Mouse (Mus musculus): Measurements from ENCODE around the gene Prkag3.

Prkag3 gene

GRCm38 (mm10) chr1:74771467-74771844 is 22.4 kb upstream of the Prkag3 start:
- in situ Hi-C loops (cut with MboI; ENCODE audit: unreplicated experiment in 2 of 2) = loop anchor here (5.0 to 25.0 kb wide), 3 partner anchors 36 to 859 kb away; no protein-coding TSS in a partner anchor

- in situ Hi-C loops (cut with MboI; ENCODE audit: unreplicated experiment in 2 of 2) = loop anchor here (5.0 to 25.0 kb wide), 3 partner anchors 36 to 859 kb away; no protein-coding TSS in a partner anchor
Observed at GRCm38 (mm10) chr1:74770727-74771466, 21.9 kb upstream of the Prkag3 start.

- in situ Hi-C loops (cut with MboI; ENCODE audit: unreplicated experiment in 2 of 2) = loop anchor here (10.0 to 25.0 kb wide), 4 partner anchors 102 to 851 kb away; partner anchors contain the start of gene Cryba2 (in 1 of the 2)
Observed at GRCm38 (mm10) chr1:74763081-74763480, 14.1 kb upstream of the Prkag3 start.

GRCm38 (mm10) chr1:74759773-74760172 is 10.8 kb upstream of the Prkag3 start:
- in situ Hi-C loops (cut with MboI; ENCODE audit: unreplicated experiment in 2 of 2) = loop anchor here (5.0 to 25.0 kb wide), 7 partner anchors 42 to 847 kb away; partner anchors contain the start of gene Cryba2 (in 1 of the 2)

- in situ Hi-C loops (cut with MboI; ENCODE audit: unreplicated experiment in 2 of 2) = loop anchor here (5.0 to 25.0 kb wide), 3 partner anchors 37 to 842 kb away; no protein-coding TSS in a partner anchor
Observed at GRCm38 (mm10) chr1:74754175-74754785, 5.3 kb upstream of the Prkag3 start.

- in situ Hi-C loops (cut with MboI; ENCODE audit: unreplicated experiment in 2 of 2) = loop anchor here (5.0 to 25.0 kb wide), 3 partner anchors 36 to 841 kb away; no protein-coding TSS in a partner anchor
Observed at GRCm38 (mm10) chr1:74753266-74753974, 4.4 kb upstream of the Prkag3 start.

- in situ Hi-C loops (cut with MboI; ENCODE audit: unreplicated experiment in 2 of 2) = loop anchor here (5.0 to 25.0 kb wide), 3 partner anchors 36 to 841 kb away; no protein-coding TSS in a partner anchor
Observed at GRCm38 (mm10) chr1:74752833-74753232, 3.8 kb upstream of the Prkag3 start.

GRCm38 (mm10) chr1:74752150-74752549 is 3.1 kb upstream of the Prkag3 start:
- in situ Hi-C loops (cut with MboI; ENCODE audit: unreplicated experiment in 2 of 2) = loop anchor here (5.0 to 25.0 kb wide), 3 partner anchors 35 to 840 kb away; no protein-coding TSS in a partner anchor

- in situ Hi-C loops (cut with MboI; ENCODE audit: unreplicated experiment in 2 of 2) = loop anchor here (5.0 to 25.0 kb wide), 3 partner anchors 33 to 838 kb away; no protein-coding TSS in a partner anchor
Observed at GRCm38 (mm10) chr1:74750683-74751082, 1.7 kb upstream of the Prkag3 start.

GRCm38 (mm10) chr1:74749301-74749700 is 280 bp upstream of the Prkag3 start:
- in situ Hi-C loops (cut with MboI; ENCODE audit: unreplicated experiment in 2 of 2) = loop anchor here in 1 of 2 experiments (25.0 kb wide), 1 partner anchor 837 kb away; no protein-coding TSS in a partner anchor

GRCm38 (mm10) chr1:74747335-74747734 is 1.7 kb downstream of the Prkag3 start:
- in situ Hi-C loops (cut with MboI; ENCODE audit: unreplicated experiment in 2 of 2) = loop anchor here in 1 of 2 experiments (25.0 kb wide), 1 partner anchor 835 kb away; no protein-coding TSS in a partner anchor

GRCm38 (mm10) chr1:74740846-74741245 is 8.2 kb downstream of the Prkag3 start:
- in situ Hi-C loops (cut with MboI; ENCODE audit: unreplicated experiment in 2 of 2) = loop anchor here in 1 of 2 experiments (25.0 kb wide), 1 partner anchor 829 kb away; no protein-coding TSS in a partner anchor

GRCm38 (mm10) chr1:74737500-74737899 is 11.5 kb downstream of the Prkag3 start:
- in situ Hi-C loops (cut with MboI; ENCODE audit: unreplicated experiment in 2 of 2) = loop anchor here in 1 of 2 experiments (25.0 kb wide), 1 partner anchor 825 kb away; no protein-coding TSS in a partner anchor

GRCm38 (mm10) chr1:74736977-74737376 is 12.0 kb downstream of the Prkag3 start:
- in situ Hi-C loops (cut with MboI; ENCODE audit: unreplicated experiment in 2 of 2) = loop anchor here in 1 of 2 experiments (25.0 kb wide), 1 partner anchor 825 kb away; no protein-coding TSS in a partner anchor

GRCm38 (mm10) chr1:74728446-74728845 is 20.6 kb downstream of the Prkag3 start:
- in situ Hi-C loops (cut with MboI; ENCODE audit: unreplicated experiment in 2 of 2) = loop anchor here in 1 of 2 experiments (25.0 kb wide), 1 partner anchor 816 kb away; no protein-coding TSS in a partner anchor

GRCm38 (mm10) chr1:74726674-74727073 is 22.3 kb downstream of the Prkag3 start:
- in situ Hi-C loops (cut with MboI; ENCODE audit: unreplicated experiment in 2 of 2) = loop anchor here in 1 of 2 experiments (25.0 kb wide), 1 partner anchor 814 kb away; no protein-coding TSS in a partner anchor

- in situ Hi-C loops (cut with MboI; ENCODE audit: unreplicated experiment in 2 of 2) = loop anchor here in 1 of 2 experiments (25.0 kb wide), 1 partner anchor 814 kb away; no protein-coding TSS in a partner anchor
Observed at GRCm38 (mm10) chr1:74726114-74726513, 22.9 kb downstream of the Prkag3 start.

- in situ Hi-C loops (cut with MboI; ENCODE audit: unreplicated experiment in 2 of 2) = no loop called here
Observed at GRCm38 (mm10) chr1:74723748-74724147, 25.3 kb downstream of the Prkag3 start.

GRCm38 (mm10) chr1:74721657-74722056 is 27.4 kb downstream of the Prkag3 start:
- in situ Hi-C loops (cut with MboI; ENCODE audit: unreplicated experiment in 2 of 2) = no loop called here

- in situ Hi-C loops (cut with MboI; ENCODE audit: unreplicated experiment in 2 of 2) = loop anchor here (5.0 kb wide), 2 partner anchors 33 to 38 kb away; no protein-coding TSS in a partner anchor
Observed at GRCm38 (mm10) chr1:74719281-74719680, 29.7 kb downstream of the Prkag3 start.

Data from v-Abl transformed pro-B cells (cell line).